Mouse (Mus musculus): ENCODE results near the gene Csnk2b.

- no peak for TF ChIP-seq CTCF (IDR thresholded peaks at IDR 0.05; ENCODE audit: low read depth)
- no peak for TF ChIP-seq EP300 (IDR thresholded peaks at IDR 0.05; ENCODE audit: low read depth)
Observed at GRCm38 (mm10) chr17:35139269-35139668, 17.4 kb upstream of the Csnk2b start.

All from liver, postnatal 0 days (tissue).